Mouse (Mus musculus): ENCODE results near the gene Uvssa.
"Not testable (repeated sequence)": the region's sequence is repeated elsewhere in the genome, so short reads cannot be mapped to it uniquely, and the experiment has no call there.

The Uvssa gene

GRCm38 (mm10) chr5:33378302-33378854, at the start of gene Uvssa:
Uvssa (plus strand) TSS chr5:33378549.
- peak; percentile 99 for DNase-seq (ENCODE audit: extremely low read depth, low read depth)

GRCm38 (mm10) chr5:33334381-33335272, 43.7 kb upstream of the Uvssa start:
- peak; percentile 54 for DNase-seq (ENCODE audit: extremely low read depth, low read depth)

DNA sequence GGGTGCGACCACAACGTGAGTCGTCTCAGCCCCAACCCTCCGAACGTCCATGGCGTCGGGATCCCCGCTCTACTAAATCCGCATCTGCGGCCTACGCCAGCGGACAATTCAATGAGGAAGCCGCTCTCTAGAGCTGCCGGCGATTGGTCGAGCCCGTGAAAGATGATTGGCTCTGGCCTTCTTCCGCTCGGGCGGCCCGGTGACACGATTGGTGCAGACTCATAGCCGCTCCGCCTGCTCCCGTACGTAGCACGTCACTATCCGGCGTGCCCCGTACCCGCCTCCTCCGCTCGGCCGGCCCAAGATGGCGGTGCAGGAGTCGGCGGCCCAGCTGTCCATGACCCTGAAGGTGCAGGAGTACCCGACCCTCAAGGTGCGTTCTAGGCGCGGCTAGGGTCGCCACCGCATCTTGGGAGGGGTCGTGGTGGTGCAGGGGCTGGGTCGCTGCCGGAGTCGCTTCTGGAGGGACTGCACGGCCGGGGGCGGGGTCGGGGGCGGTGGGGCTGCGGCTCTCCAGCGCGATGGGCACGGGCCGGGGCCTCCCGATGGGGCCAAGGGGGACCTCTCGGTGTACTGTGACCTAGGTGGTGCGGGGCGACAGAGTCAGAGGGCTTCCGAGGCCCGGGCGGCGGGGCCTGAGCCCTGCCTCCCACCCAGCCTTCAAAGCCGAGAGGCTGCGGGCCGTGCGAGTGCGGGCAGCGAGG, 42.9 kb upstream of the Uvssa start, which contains the start of gene Maea:
Gene Maea, plus strand, starts transcription at position 237 of the 704 bp plus-strand sequence.
- peak; percentile 97 for DNase-seq (ENCODE audit: extremely low read depth, low read depth)

DNA sequence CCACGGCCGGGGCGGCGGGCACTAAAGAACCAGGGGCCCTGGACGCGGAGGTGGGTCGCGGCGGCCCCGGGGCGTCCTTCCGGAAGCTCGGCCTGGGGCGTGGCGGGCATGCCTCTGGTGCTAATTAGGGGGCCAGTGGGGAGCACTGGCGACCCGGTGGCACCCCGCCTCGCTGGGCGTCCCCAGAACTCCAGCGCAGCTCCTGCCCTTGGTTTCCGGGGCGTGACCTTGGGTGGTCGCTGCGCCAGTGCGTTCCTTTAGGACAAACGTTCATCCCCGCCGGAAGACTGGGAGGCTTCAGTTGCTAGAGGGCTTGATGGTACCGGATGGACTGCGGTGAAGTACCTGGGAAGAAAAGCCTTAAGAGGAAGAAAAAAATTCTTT, 42.4 kb upstream of the Uvssa start:
- DNase-seq (ENCODE audit: extremely low read depth, low read depth): peak; percentile 39

- DNase-seq (ENCODE audit: extremely low read depth, low read depth): no peak
Measured at GRCm38 (mm10) chr5:33337206-33337605, 41.1 kb upstream of the Uvssa start.

DNA sequence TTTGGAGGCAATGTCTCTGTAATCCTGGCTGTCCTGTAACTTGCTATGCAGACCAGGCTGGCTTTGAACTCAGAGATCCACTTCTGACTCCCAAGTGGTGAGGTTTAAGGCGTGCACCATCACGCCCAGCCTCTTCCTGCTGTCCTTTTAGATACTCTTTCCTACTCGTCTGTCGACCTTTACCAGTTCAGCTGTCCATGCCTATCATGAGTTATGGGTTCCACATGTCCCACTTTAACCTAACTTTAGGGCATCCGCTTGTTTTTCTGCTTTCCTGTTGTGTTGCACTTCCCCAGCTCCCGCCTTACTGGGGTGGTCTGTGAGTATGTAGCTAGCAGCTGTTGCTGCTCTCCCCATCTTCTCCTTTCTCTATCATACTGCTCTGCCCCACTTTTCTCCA, 37.2 kb upstream of the Uvssa start:
- DNase-seq (ENCODE audit: extremely low read depth, low read depth): no peak

DNA sequence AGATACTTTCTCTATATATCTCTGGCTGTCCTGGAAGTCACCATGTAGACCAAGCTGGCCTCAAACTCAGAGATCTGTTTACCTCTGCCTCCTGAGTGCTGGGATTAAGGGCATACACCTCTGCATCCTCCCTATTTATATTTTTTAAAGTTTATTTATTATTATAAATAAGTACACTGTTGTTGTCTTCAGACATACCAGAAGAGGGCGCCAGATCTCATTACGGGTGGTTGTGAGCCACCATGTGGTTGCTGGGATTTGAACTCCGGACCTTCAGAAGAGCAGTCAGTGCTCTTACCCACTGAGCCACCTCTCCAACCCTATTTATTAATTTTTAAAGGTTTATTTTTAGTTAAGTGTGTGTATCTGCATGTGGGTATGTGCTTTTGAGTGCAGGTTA, 36.1 kb upstream of the Uvssa start:
- not testable (repeated sequence) for DNase-seq (ENCODE audit: extremely low read depth, low read depth)

GRCm38 (mm10) chr5:33342821-33343220, 35.5 kb upstream of the Uvssa start:
- DNase-seq (ENCODE audit: extremely low read depth, low read depth): no peak

DNA sequence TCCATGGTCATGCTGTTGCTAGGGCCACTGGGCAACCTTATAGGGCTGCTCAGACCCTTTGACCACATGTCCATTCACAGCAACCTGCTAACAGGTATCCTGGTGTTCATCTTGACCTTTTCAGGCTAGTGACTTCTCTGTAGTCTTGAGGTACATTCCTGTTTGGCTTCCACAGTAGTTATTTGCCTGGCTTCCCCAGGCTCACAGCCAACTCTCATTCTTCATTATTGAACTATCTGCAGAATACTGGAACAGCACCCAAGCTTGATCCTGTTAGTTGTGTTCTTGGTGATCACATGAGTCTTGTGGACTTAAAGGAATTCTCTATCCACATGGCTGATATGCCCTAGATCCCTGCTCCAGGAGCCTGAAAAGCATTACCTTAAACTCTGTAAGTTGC, 34.8 kb upstream of the Uvssa start:
- no peak for DNase-seq (ENCODE audit: extremely low read depth, low read depth)

- DNase-seq (ENCODE audit: extremely low read depth, low read depth): no peak
Measured at GRCm38 (mm10) chr5:33344070-33344469, 34.3 kb upstream of the Uvssa start.

DNA sequence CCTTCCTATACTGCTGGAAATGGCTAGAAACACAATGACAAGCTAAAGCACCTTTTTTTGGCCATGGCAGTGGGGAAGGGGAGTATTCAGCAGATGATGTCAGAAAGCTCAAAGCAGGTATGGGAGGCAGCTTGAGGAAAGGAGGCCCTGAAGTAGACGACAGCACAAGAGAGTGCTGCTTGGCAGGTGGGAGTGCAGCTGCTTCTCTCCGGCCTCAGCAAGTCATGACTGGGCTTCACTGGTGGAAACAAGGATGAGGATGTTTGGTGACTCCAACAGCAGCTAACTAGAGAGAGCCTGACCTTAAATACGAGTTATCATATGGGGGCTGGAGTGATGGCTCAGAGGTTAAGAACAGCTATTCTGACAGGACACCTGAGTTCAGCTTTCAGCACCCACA, 30.7 kb upstream of the Uvssa start:
- DNase-seq (ENCODE audit: extremely low read depth, low read depth): no peak

- no peak for DNase-seq (ENCODE audit: extremely low read depth, low read depth)
Measured at GRCm38 (mm10) chr5:33349205-33349604, 29.1 kb upstream of the Uvssa start.

GRCm38 (mm10) chr5:33349706-33350105, 28.6 kb upstream of the Uvssa start:
- DNase-seq (ENCODE audit: extremely low read depth, low read depth): no peak

GRCm38 (mm10) chr5:33351556-33352272, 26.6 kb upstream of the Uvssa start:
- DNase-seq (ENCODE audit: extremely low read depth, low read depth): peak; percentile 81

DNA sequence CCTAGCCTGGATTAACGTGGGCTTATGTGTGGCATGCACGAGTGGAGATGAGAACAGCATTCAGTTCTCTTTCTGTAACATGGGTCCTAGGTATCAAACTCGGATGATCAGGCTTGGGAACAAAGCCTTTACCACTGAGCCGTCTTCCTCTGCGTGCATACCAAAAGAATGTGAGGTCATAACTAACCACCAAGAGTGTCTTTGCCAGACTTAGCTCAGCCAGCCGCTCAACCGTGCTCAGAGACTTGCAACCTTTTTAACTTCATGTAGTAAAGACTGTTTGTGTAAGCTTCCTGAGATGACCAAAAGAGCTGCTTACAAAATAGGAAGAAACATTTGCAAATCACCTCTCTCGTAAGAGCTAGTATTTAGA, 26.1 kb upstream of the Uvssa start:
- DNase-seq (ENCODE audit: extremely low read depth, low read depth): no peak

DNA sequence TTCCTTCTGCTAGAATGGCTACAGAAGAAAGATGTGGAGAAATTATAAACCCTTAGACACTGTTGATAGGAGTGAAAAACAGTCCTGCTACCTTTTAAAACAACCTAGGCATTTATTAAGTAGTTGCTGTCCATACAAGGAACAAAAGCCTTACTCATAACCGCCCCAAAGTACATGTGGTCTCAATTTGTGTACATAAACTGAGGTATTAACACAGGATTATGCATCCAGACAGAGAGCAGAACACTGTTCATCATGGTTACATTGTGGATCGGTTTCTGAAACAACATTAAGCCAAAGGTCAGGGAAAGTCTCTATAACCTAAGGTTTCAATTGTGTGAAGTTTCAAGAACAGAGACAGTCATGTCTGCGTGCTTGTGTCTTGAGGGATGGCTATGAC, 25.3 kb upstream of the Uvssa start:
- DNase-seq (ENCODE audit: extremely low read depth, low read depth): no peak

DNA sequence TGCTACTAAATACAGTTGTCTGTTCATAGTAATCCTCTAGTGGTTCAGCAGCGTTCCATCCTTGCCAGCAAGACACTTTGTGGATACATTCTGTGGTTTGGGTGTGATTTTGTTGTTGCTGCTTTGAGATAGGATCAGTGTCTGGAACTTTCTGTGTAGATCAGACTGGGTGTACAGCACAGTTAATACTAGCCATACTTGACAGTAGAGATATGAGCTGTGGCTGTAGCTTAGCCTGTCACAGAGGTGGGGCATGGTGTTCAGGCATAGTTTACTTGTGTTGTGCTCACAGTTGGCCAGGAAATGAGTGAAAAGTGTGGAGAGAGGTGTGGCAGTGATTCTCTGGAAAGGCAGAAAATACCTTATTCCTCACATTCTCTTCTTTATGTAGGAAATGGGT, 20.9 kb upstream of the Uvssa start:
- no peak for DNase-seq (ENCODE audit: extremely low read depth, low read depth)

DNA sequence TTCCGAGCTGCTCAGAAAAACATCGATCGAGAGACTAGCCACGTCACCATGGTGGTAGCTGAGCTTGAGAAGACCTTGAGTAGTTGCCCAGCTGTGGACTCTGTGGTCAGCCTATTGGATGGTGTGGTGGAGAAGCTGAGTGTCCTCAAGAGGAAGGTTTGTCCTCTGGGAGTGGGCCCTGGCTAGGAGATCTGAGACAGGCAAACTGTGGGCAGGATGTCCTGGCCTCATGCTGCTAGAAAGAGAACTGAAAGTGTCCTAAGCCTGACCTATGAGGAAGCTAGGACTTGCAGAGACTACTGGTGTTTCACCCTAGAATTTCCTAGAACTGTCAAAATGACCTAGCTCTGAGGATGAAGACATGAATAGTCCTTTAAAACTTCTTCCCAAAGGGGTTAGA, 19.9 kb upstream of the Uvssa start:
- DNase-seq (ENCODE audit: extremely low read depth, low read depth): no peak

- no peak for DNase-seq (ENCODE audit: extremely low read depth, low read depth)
Measured at GRCm38 (mm10) chr5:33363263-33363662, 15.1 kb upstream of the Uvssa start.

DNA sequence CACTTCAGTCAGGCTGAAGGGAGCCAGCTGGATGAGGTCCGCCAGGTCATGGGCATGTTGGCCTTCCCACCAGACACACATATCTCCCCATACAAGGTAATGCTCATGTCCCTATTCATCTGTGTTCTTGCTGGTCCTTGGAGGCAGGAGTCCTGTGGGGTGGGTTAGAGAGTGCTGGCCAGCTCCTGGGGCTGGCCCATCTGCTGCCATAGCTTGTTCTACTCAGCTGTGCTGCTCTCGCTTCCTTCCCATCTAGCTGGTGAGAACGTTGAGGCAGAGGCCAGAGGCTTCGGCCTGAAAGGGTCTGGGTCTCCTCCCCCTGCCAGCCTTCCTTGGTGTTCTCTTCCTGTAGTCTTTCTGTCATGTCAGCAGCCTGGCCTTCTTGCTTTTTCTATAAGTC, 9.7 kb upstream of the Uvssa start:
- DNase-seq (ENCODE audit: extremely low read depth, low read depth): no peak

DNA sequence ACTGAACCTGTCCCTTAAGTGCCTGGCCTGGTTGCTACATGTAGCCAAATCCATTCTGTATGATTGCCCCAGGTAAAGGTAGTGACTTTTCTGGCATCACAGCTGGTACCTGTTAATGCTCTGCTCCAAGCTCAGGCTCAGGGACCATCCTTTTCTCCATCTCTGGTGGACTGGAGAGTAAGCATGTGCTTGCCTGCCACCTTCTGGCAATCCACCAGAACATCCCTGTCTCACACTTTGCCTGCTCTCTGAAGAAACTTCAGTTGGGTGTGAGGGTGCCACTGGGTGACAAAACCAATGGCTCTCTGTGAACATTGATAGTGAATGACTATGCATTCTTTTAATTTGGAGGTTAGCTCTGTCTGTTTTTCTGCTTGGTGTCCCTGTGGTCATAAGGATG, 7.2 kb upstream of the Uvssa start:
- DNase-seq (ENCODE audit: extremely low read depth, low read depth): no peak

DNA sequence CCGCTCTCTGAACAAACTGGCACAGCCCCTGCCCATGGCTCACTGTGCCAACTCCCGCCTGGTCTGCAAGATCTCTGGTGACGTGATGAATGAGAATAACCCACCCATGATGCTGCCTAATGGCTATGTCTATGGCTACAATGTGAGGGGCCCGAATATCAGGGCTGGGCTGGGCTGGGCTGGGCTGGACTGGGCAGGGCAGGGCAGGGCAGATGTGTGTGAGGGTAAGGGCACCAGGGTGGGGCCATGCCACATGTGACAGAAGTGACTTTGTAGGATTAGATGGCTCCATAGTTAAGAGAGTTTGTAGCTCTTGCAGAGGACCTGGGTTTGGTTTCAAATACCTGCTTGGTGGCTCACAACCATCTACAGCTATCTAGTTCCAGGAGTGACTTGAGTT, 6.7 kb upstream of the Uvssa start:
- DNase-seq (ENCODE audit: extremely low read depth, low read depth): no peak

Data from MEL-GATA-1-ER (cell line).